Mouse (Mus musculus) erythroblast, embryonic 14.5 days (primary cell): ENCODE data around the gene Leap2. TPM values are rescaled to one million over a fixed set of nuclear protein-coding genes. Genes with fewer than 3 reads are reported as not detected.
A peak's percentile ranks its signal among the peaks of the same experiment; 100 is the strongest.

Source experiments
- H3K27me3 ChIP-seq: 2 replicates; pipeline ENCODE4 v1.6.1; 2012; ENCODE audit warnings: inconsistent platforms; ENCODE audit not compliant: control insufficient read depth
- H3K36me3 ChIP-seq: 2 replicates; pipeline ENCODE4 v1.6.1; 2012; ENCODE audit warnings: mild to moderate bottlenecking, inconsistent platforms; ENCODE audit not compliant: control insufficient read depth
- H3K4me1 ChIP-seq: 2 replicates; pipeline ENCODE4 v1.6.1; 2012; ENCODE audit warnings: inconsistent platforms; ENCODE audit not compliant: control insufficient read depth
- H3K4me3 ChIP-seq: replicated peaks from 2 replicates; pipeline ENCODE3; 2012; ENCODE audit warnings: moderate library complexity, mild to moderate bottlenecking, inconsistent platforms
- H3K9me3 ChIP-seq: 2 replicates; pipeline ENCODE4 v1.6.1; 2012; ENCODE audit warnings: low read length, inconsistent platforms, mixed read lengths; ENCODE audit not compliant: control insufficient read depth
- GATA1 ChIP-seq: IDR thresholded peaks from 2 replicates; pipeline ENCODE4 v1.6.1; 2012; ENCODE audit warnings: low read length, inconsistent platforms, mixed read lengths
- TAL1 ChIP-seq: IDR thresholded peaks from 3 replicates; pipeline ENCODE4 v1.6.1; 2012; ENCODE audit warnings: low read length, inconsistent platforms, mixed read lengths
- polyA plus RNA-seq: library from polyadenylated mRNA; stranded (reverse); fragments of >175 nt; gene quantifications from 2 replicates; pipeline ENCODE4 v1.2.3, GENCODE M21; 2012

Leap2 gene
- polyA plus RNA-seq, 1 experiment = not detected

DNA sequence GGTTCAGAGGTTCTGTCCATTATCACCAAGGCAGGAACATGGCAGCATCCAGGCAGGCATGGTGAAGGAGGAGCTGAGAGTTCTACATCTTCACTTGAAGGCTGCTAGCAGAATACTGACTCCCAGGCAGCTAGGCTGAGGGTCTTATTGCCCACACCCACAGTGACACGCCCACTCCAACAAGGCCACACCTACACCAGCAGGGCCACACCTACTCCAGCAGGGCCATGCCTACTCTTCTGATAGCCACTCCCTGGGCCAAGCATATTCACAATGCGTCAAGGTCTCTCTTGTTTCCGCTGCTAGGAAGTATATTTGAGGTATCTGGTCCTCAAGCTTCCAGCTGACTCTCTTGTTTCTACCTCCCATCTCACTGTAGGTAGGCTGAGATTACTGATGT lies 36.0 kb upstream of the Leap2 start:
- peaks cover 81% of the 10 kb centered on the region for H3K27me3 ChIP-seq
- peaks cover 35% of the 10 kb centered on the region for H3K4me1 ChIP-seq
- no peak overlapping the region for H3K4me3 ChIP-seq
- TF ChIP-seq GATA1 (no peak), TAL1 (no peak)
- peaks cover 15% of the 10 kb centered on the region; the same call in 1 of the 2 replicates for H3K9me3 ChIP-seq
- no peaks in the 10 kb centered on the region for H3K36me3 ChIP-seq

DNA sequence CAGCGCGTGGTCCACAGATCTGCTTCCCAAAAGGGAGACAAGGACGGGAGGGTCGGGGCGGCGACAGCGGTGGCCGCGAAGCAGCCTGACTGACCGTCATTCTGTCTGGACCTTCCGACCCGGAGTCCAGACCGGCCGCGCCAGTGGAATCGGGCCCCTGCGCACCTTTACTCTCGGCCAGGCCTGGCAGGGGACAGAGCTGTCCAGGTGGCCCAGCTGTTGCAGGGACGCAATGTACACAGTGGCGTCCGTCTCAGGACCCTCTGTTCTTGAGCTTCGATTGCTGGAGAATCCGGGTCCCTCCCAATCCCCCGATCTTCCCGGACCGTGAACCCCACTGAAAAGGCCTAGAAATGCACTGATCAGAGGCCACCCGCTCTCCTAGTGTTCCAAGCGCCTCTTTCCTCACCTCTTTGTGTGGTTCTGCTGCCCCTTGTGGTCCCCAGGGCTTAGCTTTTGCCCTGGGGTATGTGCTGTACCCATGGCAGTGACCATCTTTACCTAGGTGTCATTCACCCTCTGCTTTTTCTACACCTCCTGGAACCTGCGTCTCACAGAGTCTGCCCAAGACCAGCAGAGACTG lies 34.5 kb upstream of the Leap2 start:
- no peak for TF ChIP-seq GATA1
- TF ChIP-seq TAL1 = no peak
- no peaks in the 10 kb centered on the region for H3K36me3 ChIP-seq
- H3K27me3 ChIP-seq = peaks cover 72% of the 10 kb centered on the region
- peaks cover 9% of the 10 kb centered on the region; the same call in 1 of the 2 replicates for H3K9me3 ChIP-seq
- peaks cover 24% of the 10 kb centered on the region for H3K4me1 ChIP-seq
- H3K4me3 ChIP-seq = peak overlapping the region; percentile 58

DNA sequence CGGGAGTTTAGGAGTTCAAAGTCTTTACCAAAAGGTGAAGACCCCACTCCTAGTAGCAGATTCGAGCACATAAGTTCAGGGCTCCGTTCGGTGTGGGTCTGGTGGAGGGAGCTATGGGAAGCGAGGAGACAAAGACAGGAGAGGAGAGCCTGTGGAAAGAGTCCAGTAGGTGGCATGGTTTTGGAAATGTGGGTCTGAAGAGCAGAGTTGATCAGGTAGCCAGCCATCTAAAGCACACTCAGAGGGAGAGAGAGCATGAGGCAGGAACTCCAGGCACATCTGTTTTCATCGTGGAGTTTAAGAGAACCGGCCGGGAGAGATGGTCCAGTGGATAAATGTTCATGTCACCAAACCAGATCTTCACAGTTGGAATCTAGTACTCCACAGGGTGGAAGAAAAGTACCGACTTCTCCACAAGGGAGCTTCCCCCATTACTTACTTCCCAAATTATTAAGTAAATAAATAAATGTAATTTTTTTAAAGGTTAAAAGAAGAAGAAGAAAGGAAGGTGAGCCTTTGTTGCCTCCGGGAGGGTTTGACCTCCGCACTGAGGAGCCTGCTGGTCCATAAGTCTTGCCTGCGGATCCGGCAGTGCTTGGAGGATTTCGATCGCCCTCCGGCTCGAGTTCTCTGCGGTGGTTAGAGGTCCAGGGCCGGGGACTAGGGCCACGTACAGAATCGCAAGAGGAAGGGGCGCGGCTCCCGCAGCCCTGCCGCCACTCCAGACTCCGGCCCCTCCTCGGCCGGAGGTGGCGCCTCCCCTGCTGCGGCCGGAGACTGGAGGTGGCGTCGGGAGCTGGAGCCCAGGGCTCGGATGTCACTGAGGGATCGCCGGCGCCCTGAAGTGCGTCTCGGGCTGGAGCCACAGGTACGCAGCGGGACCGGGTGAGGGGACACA lies 33.8 kb upstream of the Leap2 start, which contains the start of the genes Gm10447 and Shroom1:
Gm10447 (minus strand) TSS at position 637 of the 898 bp plus-strand sequence.
Shroom1 (plus strand) TSS at position 732 of the 898 bp plus-strand sequence.
- peaks cover 9% of the 10 kb centered on the region; the same call in 1 of the 2 replicates for H3K9me3 ChIP-seq
- no peaks in the 10 kb centered on the region for H3K36me3 ChIP-seq
- peaks cover 65% of the 10 kb centered on the region for H3K27me3 ChIP-seq
- H3K4me1 ChIP-seq = peaks cover 18% of the 10 kb centered on the region
- no peak for TF ChIP-seq GATA1
- no peak for TF ChIP-seq TAL1
- peak within 1 kb of the TSS; percentile 58 for H3K4me3 ChIP-seq

DNA sequence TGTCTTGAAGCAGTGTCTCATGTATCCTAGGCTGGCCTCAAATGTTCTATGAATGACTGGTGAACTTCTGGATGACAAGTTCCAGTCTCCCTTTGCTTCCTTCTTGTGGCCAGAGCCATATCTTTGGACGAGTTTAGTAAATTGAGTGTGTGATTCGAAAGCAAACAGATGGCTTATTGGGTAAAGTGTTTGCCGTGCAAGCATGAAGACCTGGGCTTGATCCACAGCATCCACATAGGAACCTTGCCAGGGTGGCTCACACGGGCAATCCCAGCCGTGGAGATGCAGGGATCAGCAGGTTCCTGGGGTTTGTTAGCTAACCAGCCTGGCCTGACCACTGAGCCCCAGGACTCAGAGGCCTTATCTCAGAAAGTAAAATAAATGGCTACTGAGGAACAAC lies 30.1 kb upstream of the Leap2 start:
- no peak overlapping the region for H3K4me3 ChIP-seq
- H3K4me1 ChIP-seq = peaks cover 9% of the 10 kb centered on the region
- H3K9me3 ChIP-seq = peaks cover 7% of the 10 kb centered on the region; the same call in 1 of the 2 replicates
- no peaks in the 10 kb centered on the region for H3K36me3 ChIP-seq
- peaks cover 69% of the 10 kb centered on the region for H3K27me3 ChIP-seq
- no peak for TF ChIP-seq GATA1

DNA sequence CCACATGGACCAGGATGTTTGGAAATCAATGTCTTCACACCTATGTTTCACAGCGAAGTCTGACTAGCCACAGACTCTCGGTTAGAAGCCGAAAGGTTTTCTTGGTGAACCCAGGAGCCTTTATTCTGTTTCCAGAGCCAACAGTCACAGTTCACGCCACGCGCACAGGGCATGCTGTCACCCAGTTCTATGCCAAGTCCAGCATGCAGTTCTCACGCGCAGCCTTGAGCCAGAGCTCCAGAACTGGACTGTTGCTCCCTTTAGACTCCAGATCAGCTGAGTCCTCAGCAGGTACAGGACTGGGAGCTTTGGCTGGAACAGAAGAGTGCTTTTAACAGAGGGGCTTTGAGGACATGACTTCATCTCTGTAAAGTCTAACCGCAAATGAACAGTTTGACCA lies 29.4 kb upstream of the Leap2 start:
- H3K27me3 ChIP-seq = peaks cover 63% of the 10 kb centered on the region
- no peak overlapping the region for H3K4me3 ChIP-seq
- H3K36me3 ChIP-seq = no peaks in the 10 kb centered on the region

DNA sequence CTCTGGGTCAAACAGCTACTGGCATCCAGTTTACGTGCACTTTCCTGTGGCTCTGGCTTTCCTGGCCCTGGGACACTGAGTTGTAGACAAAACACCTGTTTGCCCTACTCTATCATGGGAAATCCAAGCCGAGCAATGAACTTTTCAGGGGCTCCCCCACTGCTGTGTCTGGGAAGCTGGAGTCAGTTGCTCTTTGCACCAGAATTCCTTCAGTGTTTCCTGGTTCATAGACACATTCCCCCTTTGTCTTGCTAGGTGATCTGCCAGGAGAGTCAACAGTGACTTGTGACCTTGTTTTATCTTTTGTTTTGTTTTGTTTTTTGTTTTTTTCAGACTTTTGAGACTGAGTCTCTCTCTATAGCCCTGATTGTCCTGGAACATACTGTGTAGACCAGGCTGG lies 28.4 kb upstream of the Leap2 start:
- H3K4me1 ChIP-seq = no peaks in the 10 kb centered on the region
- TF ChIP-seq GATA1 = no peak
- no peak for TF ChIP-seq TAL1
- H3K27me3 ChIP-seq = peaks cover 53% of the 10 kb centered on the region
- no peaks in the 10 kb centered on the region for H3K9me3 ChIP-seq
- no peaks in the 10 kb centered on the region for H3K36me3 ChIP-seq
- H3K4me3 ChIP-seq = no peak overlapping the region

More for the DNA sequence above, 29.4 kb upstream of the Leap2 start:
- H3K9me3 ChIP-seq = peaks cover 4% of the 10 kb centered on the region; the same call in 1 of the 2 replicates
- TF ChIP-seq TAL1 = no peak
- no peak for TF ChIP-seq GATA1
- peaks cover 6% of the 10 kb centered on the region for H3K4me1 ChIP-seq

DNA sequence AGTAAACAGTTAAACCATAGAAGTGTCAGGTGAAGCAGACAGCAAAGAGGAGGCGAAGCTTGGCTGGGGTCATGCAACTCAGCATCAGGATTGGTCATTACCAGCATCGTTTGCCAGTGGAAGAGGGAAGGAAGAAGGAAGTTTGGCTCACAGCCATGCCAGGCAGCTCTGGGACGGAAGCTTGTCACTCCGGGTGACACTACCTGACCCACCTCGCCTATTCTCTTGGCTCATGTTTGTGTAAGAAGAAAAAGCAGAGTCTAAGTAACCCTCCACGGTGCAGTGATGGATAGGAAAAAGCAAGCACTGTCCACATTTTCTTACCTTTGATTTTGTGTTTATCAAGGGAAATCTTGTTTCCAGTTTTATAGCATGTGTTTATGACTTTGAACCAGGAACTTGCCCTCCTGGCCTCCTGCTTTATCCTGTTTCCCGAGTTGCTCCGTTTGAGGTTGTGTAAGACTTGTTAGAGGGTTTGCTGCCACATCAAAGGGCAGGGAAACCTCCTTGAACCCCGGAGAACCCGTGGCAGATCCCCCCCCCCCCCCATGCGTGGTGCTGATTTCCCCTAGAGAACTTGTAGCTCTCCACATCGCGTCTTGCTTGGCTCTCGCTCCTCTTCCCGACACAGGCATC lies 27.2 kb upstream of the Leap2 start:
- peaks cover 41% of the 10 kb centered on the region for H3K27me3 ChIP-seq
- no peaks in the 10 kb centered on the region for H3K36me3 ChIP-seq
- H3K4me3 ChIP-seq = no peak overlapping the region
- no peaks in the 10 kb centered on the region for H3K9me3 ChIP-seq
- H3K4me1 ChIP-seq = peaks cover 2% of the 10 kb centered on the region; the same call in 1 of the 2 replicates
- TF ChIP-seq TAL1 = no peak
- TF ChIP-seq GATA1 = no peak

DNA sequence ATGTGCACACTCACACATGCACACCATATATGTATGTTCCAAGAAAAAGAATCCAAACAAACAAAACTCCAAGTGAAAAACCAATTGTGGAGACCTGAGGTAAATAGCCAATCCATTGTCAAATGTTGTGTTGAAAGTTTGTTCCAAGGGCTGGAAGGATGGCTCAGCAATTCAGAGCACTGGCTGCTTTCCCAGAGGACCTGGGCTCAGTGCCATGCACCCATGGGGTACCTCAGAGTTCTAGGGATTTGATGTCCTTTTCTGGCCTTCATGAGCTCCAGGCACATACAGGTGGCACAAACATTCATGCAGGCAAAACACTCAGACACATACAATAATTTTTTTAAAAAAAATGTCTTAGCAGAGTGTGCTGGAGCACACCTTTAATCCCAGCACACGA lies 25.6 kb upstream of the Leap2 start:
- H3K36me3 ChIP-seq = no peaks in the 10 kb centered on the region
- no peak overlapping the region for H3K4me3 ChIP-seq
- peaks cover 4% of the 10 kb centered on the region for H3K4me1 ChIP-seq
- H3K27me3 ChIP-seq = peaks cover 28% of the 10 kb centered on the region
- no peaks in the 10 kb centered on the region for H3K9me3 ChIP-seq
- no peak for TF ChIP-seq TAL1
- TF ChIP-seq GATA1 = no peak

DNA sequence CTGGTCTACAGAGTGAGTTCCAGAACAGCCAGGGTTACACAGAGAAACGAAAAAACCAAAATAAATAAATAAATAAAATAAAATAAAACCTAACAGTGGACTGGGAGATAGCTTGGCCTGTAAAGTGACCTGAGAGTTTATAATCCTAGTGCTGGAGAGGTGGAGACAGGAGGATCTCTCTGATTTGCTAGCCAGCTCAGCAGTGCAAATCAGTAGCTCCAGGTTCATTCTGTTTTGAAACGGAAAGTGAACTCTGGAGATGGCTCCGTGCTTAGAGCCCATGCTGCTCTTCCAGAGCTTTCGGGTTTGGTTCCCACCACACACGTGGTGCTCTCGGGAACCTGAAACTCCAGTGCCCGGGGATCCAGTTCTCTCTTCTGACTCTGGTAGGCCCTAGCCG lies 25.0 kb upstream of the Leap2 start:
- no peaks in the 10 kb centered on the region for H3K36me3 ChIP-seq
- no peak overlapping the region for H3K4me3 ChIP-seq
- H3K4me1 ChIP-seq = peaks cover 4% of the 10 kb centered on the region
- H3K27me3 ChIP-seq = peaks cover 27% of the 10 kb centered on the region
- TF ChIP-seq GATA1 (no peak), TAL1 (no peak)
- H3K9me3 ChIP-seq = no peaks in the 10 kb centered on the region
